Mouse (Mus musculus) hindbrain, embryonic 16.5 days (tissue): ENCODE data around the gene Creb3l4. TPM values are rescaled to one million over a fixed set of nuclear protein-coding genes. Genes with fewer than 3 reads are reported as not detected.
"Not testable (repeated sequence)": the region's sequence is repeated elsewhere in the genome, so short reads cannot be mapped to it uniquely, and the experiment has no call there.

ENCODE experiments used
- ATAC-seq: fragments of 200-750 bp; cut with Nextera tagmentation; 2 replicates; pipeline ENCODE4 v1.8.0; 2017; ENCODE audit warnings: moderate TSS enrichment, moderate library complexity
- H3K27ac ChIP-seq: fragments of 300-500 bp; sonication (generic); 2 replicates; pipeline ENCODE4 v1.5.1; 2014; ENCODE audit warnings: low read depth, mild to moderate bottlenecking, control low read depth, low read length, moderate library complexity
- H3K27me3 ChIP-seq: fragments of 300-500 bp; sonication (generic); replicated peaks from 2 replicates; pipeline ENCODE4 v1.6.1; 2014; ENCODE audit warnings: low read length; ENCODE audit not compliant: control insufficient read depth, insufficient read depth
- H3K36me3 ChIP-seq: fragments of 300-500 bp; sonication (generic); 2 replicates; pipeline ENCODE4 v1.6.1; 2014; ENCODE audit warnings: mild to moderate bottlenecking, low read length, moderate library complexity, mixed read lengths; ENCODE audit not compliant: control insufficient read depth, insufficient read depth
- H3K4me1 ChIP-seq: fragments of 300-500 bp; sonication (generic); 2 replicates; pipeline ENCODE4 v1.6.1; 2014; ENCODE audit warnings: low read depth, low read length; ENCODE audit not compliant: control insufficient read depth, insufficient read depth
- H3K4me2 ChIP-seq: fragments of 300-500 bp; sonication (generic); 2 replicates; pipeline ENCODE4 v1.6.1; 2014; ENCODE audit warnings: mild to moderate bottlenecking, low read length, control low read depth, moderate library complexity
- H3K4me3 ChIP-seq: fragments of 300-500 bp; sonication (generic); 2 replicates; pipeline ENCODE4 v1.5.1; 2014; ENCODE audit warnings: mild to moderate bottlenecking, low read length, control low read depth, moderate library complexity
- H3K9ac ChIP-seq: fragments of 300-500 bp; sonication (generic); 2 replicates; pipeline ENCODE4 v1.6.1; 2014; ENCODE audit warnings: low read depth, mild to moderate bottlenecking, control low read depth, low read length, moderate library complexity
- H3K9me3 ChIP-seq: fragments of 300-500 bp; sonication (generic); 2 replicates; pipeline ENCODE4 v1.6.1; 2014; ENCODE audit warnings: mild to moderate bottlenecking, low read length, moderate library complexity; ENCODE audit not compliant: control insufficient read depth
- WGBS: fragments of 180-500 bp; shearing (Covaris S2); extraction: QIAGEN DNeasy Blood & Tissue Kit; methylation state at CpG from one replicate; pipeline ENCODE4 v1.1.7; 2014; 5-methylcytosine and 5-hydroxymethylcytosine counted together
- polyA plus RNA-seq: library from polyadenylated mRNA; unstranded; fragments of >200 nt; fragmentation: Nextera tagmentation; extraction: Ambion mirVana; gene quantifications from 2 replicates; pipeline ENCODE4 v1.2.1, GENCODE M21; 2015

Gene Creb3l4
- polyA plus RNA-seq = 2.0 and 2.2 TPM in 2 replicates

DNA sequence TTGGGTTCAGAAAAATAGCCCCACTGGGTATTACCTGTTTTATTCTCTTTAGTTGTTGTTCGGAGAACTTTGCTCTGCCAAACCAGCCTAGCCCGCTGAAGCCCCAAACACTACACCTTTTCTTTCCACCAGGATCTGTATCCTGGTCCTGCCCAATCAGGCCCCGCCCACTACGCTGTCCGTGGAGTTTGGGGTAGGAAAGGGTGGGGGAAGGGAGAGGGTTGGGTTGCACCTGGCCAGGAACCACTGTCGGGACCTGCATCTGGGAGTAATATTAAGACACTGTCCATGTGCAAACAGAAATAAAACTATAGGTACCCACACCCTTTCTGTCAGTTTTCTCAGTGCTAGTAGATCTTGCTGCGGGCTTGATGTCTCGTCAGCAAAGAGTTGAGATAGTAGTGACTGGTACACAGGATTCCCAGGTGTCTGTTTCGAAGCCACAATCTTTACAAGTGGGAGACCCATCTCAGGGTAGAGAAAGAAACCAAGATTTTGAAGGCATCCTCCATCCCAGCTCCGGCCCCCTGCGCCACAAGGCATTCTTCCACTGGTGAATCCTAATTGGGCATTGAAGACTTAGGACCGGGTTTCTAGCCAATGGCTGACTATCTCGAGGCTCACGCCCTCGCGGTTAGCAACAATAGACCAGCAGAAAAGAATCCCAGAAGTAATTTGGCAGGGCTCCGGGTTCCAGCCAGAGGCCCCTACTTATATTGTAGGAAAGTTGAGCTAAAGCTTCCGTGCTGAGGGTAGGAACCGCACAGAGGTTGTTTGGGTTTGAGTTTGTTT is at the start of gene Creb3l4:
Gene Creb3l4 (minus strand): TSS at position 529 of the 792 bp plus-strand sequence.
- Histone ChIP-seq H3K4me2 (peak within 1 kb of the TSS; percentile 61), H3K27me3 (no peaks in the 10 kb centered on the region), H3K4me3 (peak within 1 kb of the TSS; percentile 31), H3K9ac (peak within 1 kb of the TSS; percentile 43), H3K36me3 (no peaks in the 10 kb centered on the region), H3K4me1 (peaks cover 8% of the 10 kb centered on the region), H3K9me3 (no peaks in the 10 kb centered on the region), H3K27ac (no peak within 1 kb of the TSS)
- 5% methylated on average over 19 of the region's 19 CpGs for WGBS
- ATAC-seq = peak; percentile 31

DNA sequence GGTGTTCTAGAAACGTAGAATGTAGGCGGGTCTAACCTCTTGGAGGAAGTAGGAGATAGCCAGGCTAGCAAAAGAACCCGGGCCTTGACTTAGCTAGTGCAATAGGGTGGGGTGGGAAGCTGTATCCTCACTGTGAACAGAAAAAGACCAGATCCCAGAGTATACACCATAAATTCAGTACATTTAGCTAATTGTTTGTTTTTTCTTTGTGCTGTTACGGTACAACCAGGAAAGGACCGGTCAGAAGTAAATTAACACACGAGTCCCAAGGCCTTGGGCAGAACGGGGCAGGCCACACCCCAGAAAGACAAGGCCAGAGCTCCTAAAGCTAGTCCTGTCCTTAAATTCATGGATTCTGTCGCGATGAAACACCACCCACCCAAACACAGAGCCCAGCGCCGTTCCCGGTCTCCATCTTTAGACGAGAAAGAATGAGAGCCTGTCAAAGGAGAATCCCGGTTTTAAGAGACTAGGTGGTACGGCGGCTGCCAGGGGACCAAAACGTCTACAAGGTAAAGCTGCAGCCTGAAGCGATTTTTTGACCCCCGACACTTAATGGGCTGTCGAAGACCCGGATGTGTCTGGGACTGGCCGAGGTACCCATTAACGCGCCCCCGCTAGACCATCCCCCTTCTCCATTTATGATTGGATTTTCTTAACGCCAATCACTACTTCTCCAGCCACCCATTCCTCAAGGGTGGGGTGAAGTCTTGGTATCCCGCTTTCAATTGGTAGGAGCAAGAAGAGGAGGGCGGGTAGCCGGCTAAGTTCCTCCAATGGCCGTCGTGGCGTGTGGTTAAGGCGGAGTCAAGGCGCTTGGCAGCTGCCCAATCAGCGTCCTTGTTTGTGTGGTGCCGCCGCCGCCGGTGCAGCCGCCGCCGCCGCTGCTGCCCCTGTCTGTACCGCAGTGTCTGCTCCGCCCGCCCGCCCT is 49.3 kb upstream of the Creb3l4 start, which contains the start of gene Gatad2b:
Gene Gatad2b (plus strand): TSS at position 834 of the 931 bp plus-strand sequence.
- peak within 1 kb of the TSS; percentile 91 for H3K4me3 ChIP-seq
- peak within 1 kb of the TSS; percentile 95 for H3K9ac ChIP-seq
- peak within 1 kb of the TSS; percentile 97 for H3K27ac ChIP-seq
- no peaks in the 10 kb centered on the region for H3K36me3 ChIP-seq
- no peaks in the 10 kb centered on the region for H3K9me3 ChIP-seq
- no peaks in the 10 kb centered on the region for H3K27me3 ChIP-seq
- WGBS = under 1% methylated on average over 41 of the region's 47 CpGs
- H3K4me2 ChIP-seq = peak within 1 kb of the TSS; percentile 92
- peaks cover 16% of the 10 kb centered on the region for H3K4me1 ChIP-seq
- peak; percentile 99 for ATAC-seq

GRCm38 (mm10) chr3:90291982-90292344 is 48.7 kb upstream of the Creb3l4 start:
- peaks cover 16% of the 10 kb centered on the region for H3K4me1 ChIP-seq
- H3K9me3 ChIP-seq = no peaks in the 10 kb centered on the region
- no peaks in the 10 kb centered on the region for H3K27me3 ChIP-seq
- no peak for ATAC-seq
- peak overlapping the region; percentile 85 for H3K27ac ChIP-seq
- peak overlapping the region; percentile 46 for H3K4me3 ChIP-seq
- H3K4me2 ChIP-seq = peak overlapping the region; percentile 72
- H3K9ac ChIP-seq = peak overlapping the region; percentile 72
- WGBS = 40% methylated on average over 2 of the region's 2 CpGs
- no peaks in the 10 kb centered on the region for H3K36me3 ChIP-seq

DNA sequence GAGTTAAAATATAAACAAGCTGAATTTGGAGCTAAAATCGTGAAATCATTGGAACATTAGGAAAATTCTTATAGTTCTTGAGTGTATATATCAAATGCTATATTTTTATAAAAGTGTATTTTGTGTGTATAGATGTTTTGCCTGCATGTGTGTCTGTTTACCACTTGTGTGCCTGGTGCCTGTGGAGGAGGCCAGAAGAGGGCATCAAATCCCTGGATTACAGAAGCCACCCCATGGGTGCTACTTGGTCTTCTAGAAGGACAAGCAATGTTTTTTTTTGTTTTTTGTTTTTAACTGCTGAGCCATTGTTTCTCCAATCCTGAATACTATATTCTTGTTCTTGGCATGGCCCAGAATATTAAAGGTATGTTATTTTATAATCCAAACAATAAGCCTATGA is 47.3 kb upstream of the Creb3l4 start:
- Histone ChIP-seq H3K27ac (no peak overlapping the region), H3K27me3 (no peaks in the 10 kb centered on the region), H3K9ac (no peak overlapping the region), H3K4me1 (peaks cover 16% of the 10 kb centered on the region), H3K9me3 (no peaks in the 10 kb centered on the region), H3K36me3 (no peaks in the 10 kb centered on the region), H3K4me3 (no peak overlapping the region), H3K4me2 (no peak overlapping the region)
- 85% methylated on average over 1 of the region's 1 CpGs for WGBS
- no peak for ATAC-seq

DNA sequence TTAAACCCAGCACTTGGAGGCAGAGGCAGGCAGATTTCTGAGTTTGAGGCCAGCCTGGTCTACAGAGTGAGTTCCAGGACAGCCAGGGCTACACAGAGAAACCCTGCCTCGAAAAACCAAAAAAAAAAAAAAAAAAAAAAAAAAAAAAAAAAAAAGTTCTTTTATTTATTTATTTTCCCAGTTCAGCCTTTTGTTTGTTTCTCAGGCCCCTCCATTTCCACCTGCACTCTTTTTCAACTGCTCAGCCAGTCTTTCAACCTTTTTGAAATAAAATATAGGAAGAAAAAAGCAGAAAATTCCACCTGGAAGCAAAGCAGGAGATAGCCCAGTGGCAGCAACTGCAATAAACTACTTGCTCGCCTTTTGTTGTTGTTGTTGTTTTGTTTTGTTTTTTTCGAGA is 46.1 kb upstream of the Creb3l4 start:
- H3K36me3 ChIP-seq, H3K4me3 ChIP-seq, H3K9me3 ChIP-seq, H3K4me1 ChIP-seq, ATAC-seq, H3K9ac ChIP-seq, H3K27me3 ChIP-seq, H3K4me2 ChIP-seq, H3K27ac ChIP-seq: not testable (repeated sequence)
- WGBS = 74% methylated on average over 2 of the region's 3 CpGs

DNA sequence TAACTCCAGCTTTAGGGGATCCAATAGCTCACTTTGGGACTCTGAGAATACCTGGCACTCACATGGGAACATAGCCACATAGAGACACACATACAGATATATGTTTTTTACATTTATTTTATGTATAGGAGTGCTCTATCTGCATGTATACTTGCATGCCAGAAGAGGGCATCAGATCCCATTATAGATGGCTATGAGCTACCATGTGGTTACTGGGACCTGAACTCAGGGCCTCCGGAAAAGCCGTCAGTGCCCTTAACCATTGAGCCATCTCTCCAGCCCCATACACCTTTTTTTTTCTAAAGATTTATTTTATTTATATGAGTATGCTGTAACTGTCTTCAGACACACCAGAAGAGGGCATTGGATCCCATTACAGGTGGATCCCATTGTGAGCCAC is 40.8 kb upstream of the Creb3l4 start:
- H3K27ac ChIP-seq = no peak overlapping the region
- 96% methylated on average over 2 of the region's 2 CpGs for WGBS

DNA sequence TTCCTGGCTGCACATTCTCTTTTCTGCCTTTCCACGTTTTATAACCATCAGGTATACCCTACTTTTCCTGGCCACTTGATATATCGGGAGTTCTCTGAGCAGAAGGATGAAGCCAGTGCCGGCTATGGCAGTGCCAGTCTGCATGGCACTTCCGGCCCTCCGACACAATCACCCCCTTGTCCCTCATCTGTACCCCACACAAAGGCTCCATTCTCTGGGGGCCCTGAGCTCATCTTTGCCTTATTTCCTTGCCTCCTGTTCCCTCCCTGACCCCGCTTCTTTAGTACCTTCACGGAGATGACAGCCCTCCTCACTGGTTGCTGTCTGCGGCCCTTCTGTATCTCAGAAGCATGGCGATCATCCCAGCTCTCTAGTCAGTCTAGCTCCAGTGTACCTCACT is 37.4 kb upstream of the Creb3l4 start:
- Histone ChIP-seq H3K36me3 (peaks cover 22% of the 10 kb centered on the region), H3K4me1 (no peaks in the 10 kb centered on the region), H3K27ac (no peak overlapping the region), H3K9me3 (no peaks in the 10 kb centered on the region), H3K4me3 (no peak overlapping the region), H3K4me2 (no peak overlapping the region), H3K27me3 (no peaks in the 10 kb centered on the region), H3K9ac (no peak overlapping the region)
- no peak for ATAC-seq
- WGBS = 85% methylated on average over 9 of the region's 9 CpGs

More for the DNA sequence above, 40.8 kb upstream of the Creb3l4 start:
- peaks cover 9% of the 10 kb centered on the region for H3K36me3 ChIP-seq
- no peak overlapping the region for H3K9ac ChIP-seq
- no peak for ATAC-seq
- no peak overlapping the region for H3K4me2 ChIP-seq
- no peaks in the 10 kb centered on the region for H3K4me1 ChIP-seq
- no peak overlapping the region for H3K4me3 ChIP-seq
- H3K9me3 ChIP-seq = no peaks in the 10 kb centered on the region
- H3K27me3 ChIP-seq = no peaks in the 10 kb centered on the region

- Histone ChIP-seq H3K4me2 (no peak overlapping the region), H3K36me3 (peaks cover 22% of the 10 kb centered on the region), H3K27ac (no peak overlapping the region), H3K9ac (no peak overlapping the region), H3K4me1 (no peaks in the 10 kb centered on the region), H3K4me3 (no peak overlapping the region), H3K27me3 (no peaks in the 10 kb centered on the region), H3K9me3 (no peaks in the 10 kb centered on the region)
- ATAC-seq = no peak
- 99% methylated on average over 7 of the region's 7 CpGs for WGBS
These were observed 36.4 kb upstream of the Creb3l4 start for GRCm38 (mm10) chr3:90279743-90280142.

DNA sequence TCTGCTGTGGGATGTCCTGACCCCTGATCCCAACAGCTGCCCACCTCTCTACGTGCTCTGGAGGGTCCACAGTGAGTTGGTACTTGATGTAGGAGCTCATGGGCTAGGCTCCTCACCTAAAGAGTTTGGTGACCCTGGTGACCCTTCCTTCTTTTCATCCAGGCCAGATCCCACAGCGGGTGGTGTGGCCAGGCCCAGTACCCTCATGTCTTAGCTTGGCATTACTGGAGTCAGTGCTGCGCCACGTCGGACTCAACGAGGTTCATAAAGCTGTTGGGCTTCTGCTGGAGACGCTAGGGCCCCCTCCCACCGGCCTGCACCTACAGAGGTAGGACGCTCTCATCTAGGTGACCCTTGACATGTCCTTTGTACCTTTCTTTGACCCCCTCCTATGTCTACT is 35.9 kb upstream of the Creb3l4 start:
- no peak for ATAC-seq
- peaks cover 22% of the 10 kb centered on the region for H3K36me3 ChIP-seq
- no peak overlapping the region for H3K4me2 ChIP-seq
- no peak overlapping the region for H3K27ac ChIP-seq
- no peaks in the 10 kb centered on the region for H3K4me1 ChIP-seq
- H3K9me3 ChIP-seq = no peaks in the 10 kb centered on the region
- H3K4me3 ChIP-seq = no peak overlapping the region
- no peak overlapping the region for H3K9ac ChIP-seq
- H3K27me3 ChIP-seq = no peaks in the 10 kb centered on the region
- 92% methylated on average over 9 of the region's 9 CpGs for WGBS
